Mouse (Mus musculus): ENCODE data around the gene Wnt16. TPM values are rescaled to one million over a fixed set of nuclear protein-coding genes. Genes with fewer than 3 reads are reported as not detected.

The Wnt16 gene
- polyA plus RNA-seq, 1 experiment from 2014 or later = 1.2 TPM

DNA sequence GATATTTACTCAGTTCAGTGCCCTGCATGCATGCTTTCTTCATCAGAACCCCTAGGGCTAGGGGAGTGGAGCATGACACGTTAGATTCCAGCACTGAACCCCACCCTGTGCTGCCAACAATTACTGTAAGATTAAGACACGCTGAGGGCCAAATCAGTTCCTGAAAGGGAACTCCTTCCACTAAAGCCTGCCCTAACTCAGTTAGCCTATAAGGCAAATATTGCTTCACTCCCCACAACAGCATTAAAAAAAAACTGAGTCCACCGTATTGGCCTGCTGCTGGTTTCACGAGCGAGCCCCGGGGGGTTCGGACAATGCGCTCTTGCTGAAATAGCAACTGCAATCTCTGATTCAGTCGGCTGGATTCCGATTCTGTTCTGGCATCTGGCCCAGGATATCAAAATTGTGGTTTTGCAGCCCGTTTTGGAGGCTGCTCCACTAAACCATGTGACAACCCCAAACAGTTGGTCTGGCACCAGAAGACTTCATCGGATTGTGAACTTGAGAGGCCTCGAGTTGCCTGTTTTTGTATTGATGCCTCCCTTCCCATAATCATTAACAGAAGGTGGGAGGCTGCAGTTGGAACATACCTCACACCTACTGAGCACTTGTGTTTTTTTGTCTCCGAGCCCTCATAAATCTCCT is 7.7 kb upstream of the Wnt16 start:
- no peak overlapping the region for H3K9ac ChIP-seq (replicated peaks)
- peak overlapping the region; percentile 79 for H3K27ac ChIP-seq
- peak overlapping the region; percentile 46 for H3K4me2 ChIP-seq
- H3K9me3 ChIP-seq = no peaks in the 10 kb centered on the region
- peaks cover 37% of the 10 kb centered on the region for H3K4me1 ChIP-seq (replicated peaks)
- no peaks in the 10 kb centered on the region for H3K36me3 ChIP-seq
- peak; percentile 66 for ATAC-seq (ENCODE audit: insufficient number of reproducible peaks, insufficient read depth, low FRiP score, low TSS enrichment, low read depth)
- no peak overlapping the region for H3K4me3 ChIP-seq (replicated peaks)
- H3K27me3 ChIP-seq = peaks cover 7% of the 10 kb centered on the region; the same call in 1 of the 2 replicates
- WGBS = 16% methylated on average over 14 of the region's 14 CpGs

DNA sequence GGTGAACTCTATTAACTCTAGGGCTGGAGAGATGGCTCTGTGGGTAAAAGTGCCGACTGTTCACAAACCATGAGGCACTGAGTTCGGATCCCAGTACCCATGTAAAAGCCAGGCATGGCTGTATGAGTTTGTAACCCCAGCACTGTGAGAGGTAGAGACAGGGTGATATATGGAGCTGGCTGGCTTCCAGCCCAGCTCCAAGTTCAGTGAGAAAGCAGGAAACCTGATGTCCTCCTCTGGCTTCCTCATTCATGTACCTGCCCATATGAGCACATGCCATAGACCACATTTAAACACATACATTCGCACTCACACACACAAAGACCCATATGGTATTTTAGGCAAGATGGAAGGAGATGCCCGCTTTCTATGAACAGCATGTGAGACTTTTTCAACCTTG is 5.6 kb upstream of the Wnt16 start:
- WGBS = 88% methylated on average over 4 of the region's 4 CpGs
- H3K9ac ChIP-seq (replicated peaks) = no peak overlapping the region
- H3K4me3 ChIP-seq (replicated peaks) = no peak overlapping the region
- H3K27ac ChIP-seq = no peak overlapping the region
- no peaks in the 10 kb centered on the region for H3K36me3 ChIP-seq
- no peaks in the 10 kb centered on the region for H3K9me3 ChIP-seq
- H3K4me1 ChIP-seq (replicated peaks) = peaks cover 37% of the 10 kb centered on the region
- no peak for ATAC-seq (ENCODE audit: insufficient number of reproducible peaks, insufficient read depth, low FRiP score, low TSS enrichment, low read depth)
- peaks cover 24% of the 10 kb centered on the region for H3K27me3 ChIP-seq
- no peak overlapping the region for H3K4me2 ChIP-seq

- 1% methylated on average over 38 of the region's 38 CpGs for WGBS
- H3K27me3 ChIP-seq = peaks cover 45% of the 10 kb centered on the region
Observed at GRCm38 (mm10) chr6:22288737-22289460, 872 bp downstream of the Wnt16 start.

GRCm38 (mm10) chr6:22289461-22290021 is 1.5 kb downstream of the Wnt16 start:
- Histone ChIP-seq H3K36me3 (no peaks in the 10 kb centered on the region), H3K4me3 (replicated peaks) (peak overlapping the region; percentile 45), H3K9ac (replicated peaks) (peak overlapping the region; percentile 35; the same call in 1 of the 2 replicates), H3K27ac (no peak overlapping the region), H3K9me3 (no peaks in the 10 kb centered on the region), H3K4me1 (replicated peaks) (peaks cover 17% of the 10 kb centered on the region), H3K4me2 (peak overlapping the region; percentile 77), H3K27me3 (peaks cover 45% of the 10 kb centered on the region)
- ATAC-seq (ENCODE audit: insufficient number of reproducible peaks, insufficient read depth, low FRiP score, low TSS enrichment, low read depth) = no peak
- WGBS = 1% methylated on average over 21 of the region's 21 CpGs

More at GRCm38 (mm10) chr6:22288737-22289460, 872 bp downstream of the Wnt16 start:
- Histone ChIP-seq H3K4me3 (replicated peaks) (peak overlapping the region; percentile 45), H3K36me3 (no peaks in the 10 kb centered on the region), H3K4me1 (replicated peaks) (peaks cover 17% of the 10 kb centered on the region), H3K27ac (no peak overlapping the region), H3K9me3 (no peaks in the 10 kb centered on the region), H3K4me2 (peak overlapping the region; percentile 77), H3K9ac (replicated peaks) (peak overlapping the region; percentile 35)
- ATAC-seq (ENCODE audit: insufficient number of reproducible peaks, insufficient read depth, low FRiP score, low TSS enrichment, low read depth) = peak; percentile 72

- 73% methylated on average over 8 of the region's 8 CpGs for WGBS
- no peak for ATAC-seq (ENCODE audit: insufficient number of reproducible peaks, insufficient read depth, low FRiP score, low TSS enrichment, low read depth)
Observed at GRCm38 (mm10) chr6:22290790-22291189, 2.8 kb downstream of the Wnt16 start.

DNA sequence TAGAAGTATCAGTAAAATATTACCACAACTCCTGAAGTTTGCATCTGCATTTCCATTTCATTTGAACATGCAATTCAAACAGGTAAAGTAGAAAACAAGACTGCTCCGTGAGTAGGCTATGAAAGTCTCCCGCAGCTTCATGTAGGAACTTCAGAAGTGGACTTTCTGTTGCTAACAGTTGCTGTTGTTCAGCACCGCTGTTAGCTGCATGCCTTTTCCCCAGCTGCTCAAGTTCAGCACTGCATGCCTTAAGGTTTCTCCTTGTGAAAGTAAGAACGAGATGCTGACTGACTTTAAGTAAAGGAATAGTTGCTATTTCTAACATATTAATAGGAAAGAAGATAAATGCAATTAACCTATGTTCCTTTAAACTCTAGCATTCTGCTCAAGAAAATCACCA is 4.0 kb downstream of the Wnt16 start:
- Histone ChIP-seq H3K9ac (replicated peaks) (no peak overlapping the region), H3K4me3 (replicated peaks) (no peak overlapping the region), H3K27ac (no peak overlapping the region), H3K4me2 (no peak overlapping the region), H3K36me3 (no peaks in the 10 kb centered on the region), H3K27me3 (peaks cover 32% of the 10 kb centered on the region), H3K9me3 (no peaks in the 10 kb centered on the region), H3K4me1 (replicated peaks) (peaks cover 17% of the 10 kb centered on the region)
- 19% methylated on average over 4 of the region's 4 CpGs for WGBS
- ATAC-seq (ENCODE audit: insufficient number of reproducible peaks, insufficient read depth, low FRiP score, low TSS enrichment, low read depth) = no peak

More at GRCm38 (mm10) chr6:22290790-22291189, 2.8 kb downstream of the Wnt16 start:
- H3K4me1 ChIP-seq (replicated peaks) = peaks cover 17% of the 10 kb centered on the region
- no peaks in the 10 kb centered on the region for H3K36me3 ChIP-seq
- peaks cover 43% of the 10 kb centered on the region for H3K27me3 ChIP-seq
- H3K9ac ChIP-seq (replicated peaks) = no peak overlapping the region
- H3K4me3 ChIP-seq (replicated peaks) = no peak overlapping the region
- H3K27ac ChIP-seq = no peak overlapping the region
- no peak overlapping the region for H3K4me2 ChIP-seq
- no peaks in the 10 kb centered on the region for H3K9me3 ChIP-seq

DNA sequence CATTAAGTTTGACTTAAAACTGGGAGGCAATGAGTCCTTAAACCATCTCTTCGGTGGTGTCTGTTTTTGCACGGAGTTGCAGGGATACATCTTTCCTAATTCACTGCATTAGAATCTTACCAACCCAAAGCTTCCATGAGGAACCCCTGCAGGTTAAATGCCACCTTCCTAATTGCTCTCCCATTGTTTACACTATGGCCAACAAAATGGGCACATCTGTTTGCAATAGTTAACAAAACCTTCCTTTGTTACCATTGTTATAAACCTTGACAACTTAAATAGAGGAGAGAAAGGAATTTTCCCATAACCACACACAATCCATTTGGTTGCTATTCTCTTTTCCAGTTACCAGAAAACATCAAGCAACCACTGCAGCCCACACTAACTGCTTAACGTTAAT is 5.9 kb downstream of the Wnt16 start:
- H3K4me2 ChIP-seq = no peak overlapping the region
- no peak overlapping the region for H3K9ac ChIP-seq (replicated peaks)
- H3K36me3 ChIP-seq = no peaks in the 10 kb centered on the region
- H3K9me3 ChIP-seq = no peaks in the 10 kb centered on the region
- no peak for ATAC-seq (ENCODE audit: insufficient number of reproducible peaks, insufficient read depth, low FRiP score, low TSS enrichment, low read depth)
- H3K27me3 ChIP-seq = peaks cover 13% of the 10 kb centered on the region
- H3K4me3 ChIP-seq (replicated peaks) = no peak overlapping the region
- no peak overlapping the region for H3K27ac ChIP-seq
- WGBS = 58% methylated on average over 3 of the region's 3 CpGs
- peaks cover 10% of the 10 kb centered on the region; the same call in 1 of the 2 replicates for H3K4me1 ChIP-seq (replicated peaks)

DNA sequence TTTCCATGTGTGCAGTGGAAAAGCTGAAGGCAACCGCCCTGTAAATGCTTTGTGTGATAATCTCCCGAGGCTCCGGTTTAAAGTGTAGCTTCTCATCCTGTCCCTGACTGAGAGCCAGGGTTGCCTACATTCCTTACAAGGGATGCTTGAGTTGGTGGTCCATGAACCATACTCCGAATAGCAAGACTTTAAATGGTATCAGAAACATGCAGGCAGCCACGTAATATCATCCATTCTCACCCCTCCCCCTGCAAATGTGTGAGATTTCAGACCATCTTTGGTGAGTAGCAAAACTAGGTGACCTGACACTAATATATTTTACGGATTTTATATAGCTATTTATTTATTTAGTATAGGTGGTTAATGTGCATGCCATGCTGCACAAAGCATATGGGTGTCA is 9.0 kb downstream of the Wnt16 start:
- Histone ChIP-seq H3K9me3 (no peaks in the 10 kb centered on the region), H3K27ac (no peak overlapping the region), H3K4me2 (no peak overlapping the region), H3K4me3 (replicated peaks) (no peak overlapping the region), H3K36me3 (no peaks in the 10 kb centered on the region), H3K4me1 (replicated peaks) (peaks cover 6% of the 10 kb centered on the region; the same call in 1 of the 2 replicates), H3K9ac (replicated peaks) (no peak overlapping the region), H3K27me3 (no peaks in the 10 kb centered on the region)
- WGBS = 77% methylated on average over 6 of the region's 6 CpGs
- no peak for ATAC-seq (ENCODE audit: insufficient number of reproducible peaks, insufficient read depth, low FRiP score, low TSS enrichment, low read depth)

DNA sequence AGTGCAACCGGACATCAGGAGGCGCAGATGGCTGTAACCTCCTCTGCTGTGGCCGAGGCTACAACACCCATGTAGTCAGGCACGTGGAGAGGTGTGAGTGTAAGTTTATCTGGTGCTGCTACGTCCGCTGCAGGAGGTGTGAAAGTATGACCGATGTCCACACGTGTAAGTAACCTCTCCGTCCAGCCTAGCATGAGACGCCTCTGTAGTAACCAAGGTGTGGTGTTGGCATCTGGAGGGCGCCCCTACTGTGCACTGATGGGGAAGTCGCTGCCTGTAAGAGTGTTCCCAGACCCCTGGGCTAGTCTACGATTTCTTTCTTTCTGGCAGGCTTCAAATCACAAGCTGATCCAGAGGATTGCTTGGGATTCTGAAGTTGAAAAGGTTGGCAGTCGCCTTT is 10.0 kb downstream of the Wnt16 start:
- Histone ChIP-seq H3K27me3 (no peaks in the 10 kb centered on the region), H3K9ac (replicated peaks) (no peak overlapping the region), H3K4me1 (replicated peaks) (peaks cover 6% of the 10 kb centered on the region; the same call in 1 of the 2 replicates), H3K27ac (no peak overlapping the region), H3K4me3 (replicated peaks) (no peak overlapping the region), H3K9me3 (no peaks in the 10 kb centered on the region), H3K36me3 (no peaks in the 10 kb centered on the region), H3K4me2 (no peak overlapping the region)
- no peak for ATAC-seq (ENCODE audit: insufficient number of reproducible peaks, insufficient read depth, low FRiP score, low TSS enrichment, low read depth)
- WGBS = 48% methylated on average over 14 of the region's 14 CpGs

GRCm38 (mm10) chr6:22325364-22326072 is 37.5 kb downstream of the Wnt16 start:
- no peaks in the 10 kb centered on the region for H3K27me3 ChIP-seq
- no peaks in the 10 kb centered on the region for H3K4me1 ChIP-seq (replicated peaks)
- H3K9ac ChIP-seq (replicated peaks) = no peak overlapping the region
- no peak overlapping the region for H3K27ac ChIP-seq
- no peaks in the 10 kb centered on the region for H3K9me3 ChIP-seq
- peak; percentile 28; the same call in 1 of the 2 replicates for ATAC-seq (ENCODE audit: insufficient number of reproducible peaks, insufficient read depth, low FRiP score, low TSS enrichment, low read depth)
- 58% methylated on average over 13 of the region's 13 CpGs for WGBS
- peaks cover 28% of the 10 kb centered on the region for H3K36me3 ChIP-seq
- H3K4me3 ChIP-seq (replicated peaks) = no peak overlapping the region
- H3K4me2 ChIP-seq = no peak overlapping the region

- no peak overlapping the region for H3K27ac ChIP-seq
- ATAC-seq (ENCODE audit: insufficient number of reproducible peaks, insufficient read depth, low FRiP score, low TSS enrichment, low read depth) = no peak
- H3K9me3 ChIP-seq = no peaks in the 10 kb centered on the region
- peaks cover 20% of the 10 kb centered on the region for H3K36me3 ChIP-seq
- H3K27me3 ChIP-seq = no peaks in the 10 kb centered on the region
- no peak overlapping the region for H3K4me3 ChIP-seq (replicated peaks)
- no peak overlapping the region for H3K4me2 ChIP-seq
- H3K4me1 ChIP-seq (replicated peaks) = 0 out of 2 replicates have a peak, but pooled peaks cover 4% of the 10 kb centered on the region
- 80% methylated on average over 4 of the region's 4 CpGs for WGBS
- H3K9ac ChIP-seq (replicated peaks) = no peak overlapping the region
Observed at GRCm38 (mm10) chr6:22326289-22326688, 38.3 kb downstream of the Wnt16 start.

All from limb, embryonic 12.5 days (tissue).